Mouse (Mus musculus) small intestine, adult 2 months (tissue): Measurements from ENCODE around the gene Gm20388.

Experiments used
- CTCF ChIP-seq: fragments of 200-500 bp; IDR thresholded peaks from 2 replicates; pipeline ENCODE4 v1.5.1; 2012; ENCODE audit warnings: low read depth, mild to moderate bottlenecking, control low read depth, inconsistent platforms, low read length, moderate library complexity, mixed read lengths; ENCODE audit not compliant: insufficient replicate concordance, insufficient read length; ENCODE audit errors: extremely low read depth
- POLR2A ChIP-seq: fragments of 200-500 bp; IDR thresholded peaks from 2 replicates; pipeline ENCODE4 v1.6.1; 2012; ENCODE audit warnings: low read depth, mild to moderate bottlenecking, control low read depth, inconsistent platforms, low read length, moderate library complexity

DNA sequence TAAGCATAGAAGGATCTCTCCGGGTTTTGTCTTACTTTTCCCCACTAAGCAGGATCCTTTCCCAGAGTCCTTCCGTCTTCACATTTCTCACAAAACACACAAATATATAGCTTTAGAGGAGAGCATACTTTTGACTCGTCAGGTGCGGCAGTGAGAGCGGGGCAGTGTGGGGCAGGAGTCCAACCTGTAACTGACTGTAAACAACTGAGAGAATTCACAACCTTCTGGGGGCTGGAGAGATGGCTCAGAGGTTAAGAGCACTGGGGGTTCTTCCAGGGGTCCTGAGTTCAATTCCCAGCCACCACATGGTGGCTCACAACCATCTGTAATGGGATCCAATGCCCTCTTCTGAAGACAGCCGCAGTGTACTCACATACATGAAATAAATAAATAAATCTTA, 3888.8 kb downstream of the Gm20388 start:
- TF ChIP-seq POLR2A (no peak), CTCF (no peak)
